Mouse (Mus musculus): ENCODE results near the gene Gm44502. TPM values are rescaled to one million over a fixed set of nuclear protein-coding genes. Genes with fewer than 3 reads are reported as not detected.

Gm44502 gene
- 0.15 TPM in 1 of 2 replicates, not detected in the other for polyA plus RNA-seq (2014; fragmentation: Nextera tagmentation; extraction: Ambion mirVana)

GRCm38 (mm10) chr15:89429352-89430221 lies at the start of gene Gm44502, which contains the start of the genes C730034F03Rik and Chkb:
Gene Gm44502 (minus strand): TSS chr15:89429696.
Gene C730034F03Rik (plus strand): TSS chr15:89429589.
Gene Chkb (minus strand): TSS chr15:89429908.
- Histone ChIP-seq H3K4me2 (ENCODE audit: low read depth, low read length) (peak within 1 kb of the TSS; percentile 93), H3K36me3 (replicated peaks; ENCODE audit: control insufficient read depth, insufficient read depth, low read depth, low read length) (0 out of 2 replicates have a peak, but pooled peaks cover 3% of the 10 kb centered on the region), H3K27ac (replicated peaks; ENCODE audit: low read depth, low read length) (peak within 1 kb of the TSS; percentile 79), H3K27me3 (ENCODE audit: control insufficient read depth, insufficient read depth, low read length) (no peaks in the 10 kb centered on the region), H3K4me1 (ENCODE audit: control insufficient read depth, insufficient read depth, low read length) (no peaks in the 10 kb centered on the region), H3K4me3 (ENCODE audit: low read depth, low read length) (peak within 1 kb of the TSS; percentile 75), H3K9me3 (replicated peaks; ENCODE audit: control insufficient read depth, low read length) (no peaks in the 10 kb centered on the region), H3K9ac (replicated peaks; ENCODE audit: low read length) (peak within 1 kb of the TSS; percentile 78)
- WGBS = under 1% methylated on average over 67 of the region's 70 CpGs
- peak; percentile 94 for DNase-seq (ENCODE audit: low spot score)
- ATAC-seq (replicated peaks; ENCODE audit: insufficient number of reproducible peaks, low FRiP score, low TSS enrichment, low read depth) = peak; percentile 94

- no peak overlapping the region for H3K9ac ChIP-seq (replicated peaks; ENCODE audit: low read length)
- H3K36me3 ChIP-seq (replicated peaks; ENCODE audit: control insufficient read depth, insufficient read depth, low read depth, low read length) = no peaks in the 10 kb centered on the region
- no peak overlapping the region for H3K4me2 ChIP-seq (ENCODE audit: low read depth, low read length)
- H3K27ac ChIP-seq (replicated peaks; ENCODE audit: low read depth, low read length) = no peak overlapping the region
- WGBS = 86% methylated on average over 3 of the region's 3 CpGs
- no peak overlapping the region for H3K4me3 ChIP-seq (ENCODE audit: low read depth, low read length)
- ATAC-seq (replicated peaks; ENCODE audit: insufficient number of reproducible peaks, low FRiP score, low TSS enrichment, low read depth) (no peak), DNase-seq (ENCODE audit: low spot score) (no peak)
- H3K9me3 ChIP-seq (replicated peaks; ENCODE audit: control insufficient read depth, low read length) = no peaks in the 10 kb centered on the region
- H3K4me1 ChIP-seq (ENCODE audit: control insufficient read depth, insufficient read depth, low read length) = no peaks in the 10 kb centered on the region
- H3K27me3 ChIP-seq (ENCODE audit: control insufficient read depth, insufficient read depth, low read length) = no peaks in the 10 kb centered on the region
Measured at GRCm38 (mm10) chr15:89478622-89479021, 49.1 kb upstream of the Gm44502 start.

GRCm38 (mm10) chr15:89477806-89478205 lies 48.3 kb upstream of the Gm44502 start:
- DNase-seq (ENCODE audit: low spot score) (no peak), ATAC-seq (replicated peaks; ENCODE audit: insufficient number of reproducible peaks, low FRiP score, low TSS enrichment, low read depth) (no peak)
- Histone ChIP-seq H3K4me1 (ENCODE audit: control insufficient read depth, insufficient read depth, low read length) (no peaks in the 10 kb centered on the region), H3K27me3 (ENCODE audit: control insufficient read depth, insufficient read depth, low read length) (no peaks in the 10 kb centered on the region), H3K4me3 (ENCODE audit: low read depth, low read length) (no peak overlapping the region), H3K36me3 (replicated peaks; ENCODE audit: control insufficient read depth, insufficient read depth, low read depth, low read length) (no peaks in the 10 kb centered on the region), H3K4me2 (ENCODE audit: low read depth, low read length) (no peak overlapping the region), H3K9ac (replicated peaks; ENCODE audit: low read length) (no peak overlapping the region), H3K9me3 (replicated peaks; ENCODE audit: control insufficient read depth, low read length) (no peaks in the 10 kb centered on the region), H3K27ac (replicated peaks; ENCODE audit: low read depth, low read length) (no peak overlapping the region)
- WGBS = 46% methylated on average over 8 of the region's 8 CpGs

- Histone ChIP-seq H3K9me3 (replicated peaks; ENCODE audit: control insufficient read depth, low read length) (no peaks in the 10 kb centered on the region), H3K27me3 (ENCODE audit: control insufficient read depth, insufficient read depth, low read length) (no peaks in the 10 kb centered on the region), H3K4me2 (ENCODE audit: low read depth, low read length) (peak within 1 kb of the TSS; percentile 65), H3K27ac (replicated peaks; ENCODE audit: low read depth, low read length) (0 out of 2 replicates have a peak within 1 kb of the TSS, but pooled peaks have one; percentile 36), H3K4me1 (ENCODE audit: control insufficient read depth, insufficient read depth, low read length) (no peaks in the 10 kb centered on the region), H3K4me3 (ENCODE audit: low read depth, low read length) (peak within 1 kb of the TSS; percentile 57), H3K9ac (replicated peaks; ENCODE audit: low read length) (peak within 1 kb of the TSS; percentile 56), H3K36me3 (replicated peaks; ENCODE audit: control insufficient read depth, insufficient read depth, low read depth, low read length) (no peaks in the 10 kb centered on the region)
- ATAC-seq (replicated peaks; ENCODE audit: insufficient number of reproducible peaks, low FRiP score, low TSS enrichment, low read depth) (no peak), DNase-seq (ENCODE audit: low spot score) (no peak)
- 32% methylated on average over 9 of the region's 9 CpGs for WGBS
Measured at GRCm38 (mm10) chr15:89477091-89477491, 47.6 kb upstream of the Gm44502 start, which contains the start of gene Arsa. Gene Arsa (minus strand): TSS chr15:89477425.

- Histone ChIP-seq H3K27ac (replicated peaks; ENCODE audit: low read depth, low read length) (0 out of 2 replicates have a peak overlapping the region, but pooled peaks have one; percentile 36), H3K4me2 (ENCODE audit: low read depth, low read length) (peak overlapping the region; percentile 65), H3K9me3 (replicated peaks; ENCODE audit: control insufficient read depth, low read length) (no peaks in the 10 kb centered on the region), H3K27me3 (ENCODE audit: control insufficient read depth, insufficient read depth, low read length) (no peaks in the 10 kb centered on the region), H3K9ac (replicated peaks; ENCODE audit: low read length) (peak overlapping the region; percentile 56), H3K36me3 (replicated peaks; ENCODE audit: control insufficient read depth, insufficient read depth, low read depth, low read length) (no peaks in the 10 kb centered on the region), H3K4me1 (ENCODE audit: control insufficient read depth, insufficient read depth, low read length) (no peaks in the 10 kb centered on the region), H3K4me3 (ENCODE audit: low read depth, low read length) (peak overlapping the region; percentile 57)
- DNase-seq (ENCODE audit: low spot score) (no peak), ATAC-seq (replicated peaks; ENCODE audit: insufficient number of reproducible peaks, low FRiP score, low TSS enrichment, low read depth) (no peak)
- WGBS = 12% methylated on average over 5 of the region's 5 CpGs
Measured at GRCm38 (mm10) chr15:89476475-89476815, 46.9 kb upstream of the Gm44502 start.

DNA sequence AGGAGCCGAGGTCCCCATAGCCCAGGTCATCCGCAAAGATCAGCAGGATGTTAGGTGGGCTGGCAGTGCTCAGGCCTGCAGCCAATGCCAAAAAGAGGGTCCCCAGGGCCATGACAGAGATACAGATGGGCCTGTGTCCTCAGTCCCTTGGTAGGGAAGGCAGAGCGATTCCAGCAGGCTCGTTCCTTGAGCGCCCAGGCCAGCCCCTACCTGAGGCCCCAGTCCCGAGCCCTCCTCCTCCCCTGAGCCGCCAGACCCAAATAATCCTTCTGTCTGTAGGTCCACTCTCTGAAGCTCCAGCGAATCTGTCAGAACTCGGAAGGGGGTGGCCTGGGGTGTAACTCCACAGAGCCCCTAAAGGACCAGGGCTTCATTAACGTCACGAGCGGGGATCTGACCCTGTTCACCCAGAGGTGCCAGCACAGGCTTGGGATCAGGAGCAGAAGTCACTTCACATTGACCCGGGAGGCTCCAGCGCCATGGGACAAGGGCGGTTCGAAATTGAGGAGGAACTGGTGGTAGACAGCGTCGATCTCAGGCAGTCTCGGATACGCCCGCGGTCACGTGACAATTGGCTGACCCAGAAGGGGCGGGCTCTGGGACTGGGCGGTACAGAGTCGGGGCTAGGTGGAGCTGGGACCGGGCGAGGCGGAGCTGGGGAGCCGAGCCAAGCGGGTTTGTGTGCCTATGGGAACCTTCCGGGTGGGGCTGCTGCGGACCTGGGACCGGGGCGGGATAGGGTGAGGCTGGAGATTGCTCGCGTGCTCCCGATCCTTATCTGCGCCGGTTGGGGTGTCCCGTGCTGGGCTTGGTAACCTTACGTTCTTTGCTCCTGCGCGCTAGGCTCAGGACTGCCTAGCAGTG lies 46.3 kb upstream of the Gm44502 start:
- ATAC-seq (replicated peaks; ENCODE audit: insufficient number of reproducible peaks, low FRiP score, low TSS enrichment, low read depth) = peak; percentile 96
- peak overlapping the region; percentile 56 for H3K9ac ChIP-seq (replicated peaks; ENCODE audit: low read length)
- 9% methylated on average over 44 of the region's 44 CpGs for WGBS
- H3K4me1 ChIP-seq (ENCODE audit: control insufficient read depth, insufficient read depth, low read length) = no peaks in the 10 kb centered on the region
- no peaks in the 10 kb centered on the region for H3K9me3 ChIP-seq (replicated peaks; ENCODE audit: control insufficient read depth, low read length)
- H3K4me3 ChIP-seq (ENCODE audit: low read depth, low read length) = peak overlapping the region; percentile 57
- 0 out of 2 replicates have a peak overlapping the region, but pooled peaks have one; percentile 36 for H3K27ac ChIP-seq (replicated peaks; ENCODE audit: low read depth, low read length)
- H3K36me3 ChIP-seq (replicated peaks; ENCODE audit: control insufficient read depth, insufficient read depth, low read depth, low read length) = no peaks in the 10 kb centered on the region
- DNase-seq (ENCODE audit: low spot score) = peak; percentile 93
- H3K4me2 ChIP-seq (ENCODE audit: low read depth, low read length) = peak overlapping the region; percentile 65
- no peaks in the 10 kb centered on the region for H3K27me3 ChIP-seq (ENCODE audit: control insufficient read depth, insufficient read depth, low read length)

GRCm38 (mm10) chr15:89475293-89475600 lies 45.8 kb upstream of the Gm44502 start:
- Histone ChIP-seq H3K27ac (replicated peaks; ENCODE audit: low read depth, low read length) (no peak overlapping the region), H3K9ac (replicated peaks; ENCODE audit: low read length) (no peak overlapping the region), H3K27me3 (ENCODE audit: control insufficient read depth, insufficient read depth, low read length) (no peaks in the 10 kb centered on the region), H3K4me3 (ENCODE audit: low read depth, low read length) (no peak overlapping the region; the same call in 1 of the 2 replicates), H3K4me2 (ENCODE audit: low read depth, low read length) (no peak overlapping the region; the same call in 1 of the 2 replicates), H3K4me1 (ENCODE audit: control insufficient read depth, insufficient read depth, low read length) (no peaks in the 10 kb centered on the region), H3K9me3 (replicated peaks; ENCODE audit: control insufficient read depth, low read length) (no peaks in the 10 kb centered on the region), H3K36me3 (replicated peaks; ENCODE audit: control insufficient read depth, insufficient read depth, low read depth, low read length) (no peaks in the 10 kb centered on the region)
- WGBS = 80% methylated on average over 7 of the region's 7 CpGs
- ATAC-seq (replicated peaks; ENCODE audit: insufficient number of reproducible peaks, low FRiP score, low TSS enrichment, low read depth) (no peak), DNase-seq (ENCODE audit: low spot score) (no peak)

All from embryonic facial prominence, embryonic 11.5 days (tissue).